Mouse (Mus musculus) limb, embryonic 12.5 days (tissue): ENCODE data around the gene Hist1h2bf. TPM values are rescaled to one million over a fixed set of nuclear protein-coding genes. Genes with fewer than 3 reads are reported as not detected.
"Not testable (repeated sequence)": the region's sequence is repeated elsewhere in the genome, so short reads cannot be mapped to it uniquely, and the experiment has no call there.

Experiments
- ATAC-seq: fragments of 200-750 bp; cut with Nextera tagmentation; 2 replicates; pipeline ENCODE4 v1.8.0; 2017; ENCODE audit warnings: low read depth, moderate TSS enrichment; ENCODE audit not compliant: insufficient number of reproducible peaks, insufficient read depth, low FRiP score, low TSS enrichment
- H3K27ac ChIP-seq: fragments of 300-500 bp; sonication (generic); 2 replicates; pipeline ENCODE4 v1.5.1; 2016; ENCODE audit warnings: mild to moderate bottlenecking, moderate library complexity
- H3K27me3 ChIP-seq: fragments of 300-500 bp; sonication (generic); 2 replicates; pipeline ENCODE4 v1.6.1; 2016; ENCODE audit warnings: mild to moderate bottlenecking, moderate library complexity
- H3K36me3 ChIP-seq: fragments of 300-500 bp; sonication (generic); 2 replicates; pipeline ENCODE4 v1.6.1; 2016; ENCODE audit warnings: mild to moderate bottlenecking, moderate library complexity
- H3K4me1 ChIP-seq: fragments of 300-500 bp; sonication (generic); replicated peaks from 2 replicates; pipeline ENCODE4 v1.6.1; 2016
- H3K4me2 ChIP-seq: fragments of 300-500 bp; sonication (generic); 2 replicates; pipeline ENCODE4 v1.6.1; 2016; ENCODE audit warnings: mild to moderate bottlenecking, moderate library complexity
- H3K4me3 ChIP-seq: fragments of 300-500 bp; sonication (generic); replicated peaks from 2 replicates; pipeline ENCODE4 v1.5.1; 2016; ENCODE audit warnings: mild to moderate bottlenecking
- H3K9ac ChIP-seq: fragments of 300-500 bp; sonication (generic); replicated peaks from 2 replicates; pipeline ENCODE4 v1.6.1; 2016; ENCODE audit warnings: mild to moderate bottlenecking, moderate library complexity
- H3K9me3 ChIP-seq: fragments of 300-500 bp; sonication (generic); 2 replicates; pipeline ENCODE4 v1.6.1; 2016; ENCODE audit warnings: mild to moderate bottlenecking, moderate library complexity
- WGBS: fragments of 180-500 bp; shearing (Covaris S2); methylation state at CpG from one replicate; pipeline ENCODE4 v1.1.7; 2016; 5-methylcytosine and 5-hydroxymethylcytosine counted together
- polyA plus RNA-seq: library from polyadenylated mRNA; unstranded; fragments of >200 nt; fragmentation: Nextera tagmentation; extraction: Ambion mirVana; gene quantifications from 2 replicates; pipeline ENCODE4 v1.2.1, GENCODE M21; 2016

Hist1h2bf gene
- polyA plus RNA-seq, 1 experiment from 2014 or later = 21.2 TPM

- no peak for ATAC-seq
- Histone ChIP-seq H3K9me3 (no peaks in the 10 kb centered on the region), H3K4me2 (peak overlapping the region; percentile 55), H3K27me3 (no peaks in the 10 kb centered on the region), H3K4me3 (peak overlapping the region; percentile 46), H3K4me1 (peaks cover 5% of the 10 kb centered on the region), H3K27ac (peak overlapping the region; percentile 96), H3K9ac (peak overlapping the region; percentile 2; the same call in 1 of the 2 replicates), H3K36me3 (no peaks in the 10 kb centered on the region)
- WGBS = 59% methylated on average over 8 of the region's 8 CpGs
These were observed 21.8 kb downstream of the Hist1h2bf start for GRCm38 (mm10) chr13:23551931-23552914.

GRCm38 (mm10) chr13:23551146-23551834 is 22.7 kb downstream of the Hist1h2bf start, which contains the start of gene Hist1h4f:
Hist1h4f (minus strand) TSS chr13:23551648.
- not testable (repeated sequence) for H3K36me3 ChIP-seq, H3K27me3 ChIP-seq, H3K9me3 ChIP-seq, H3K4me1 ChIP-seq
- under 1% methylated on average over 47 of the region's 47 CpGs for WGBS
- H3K4me2 ChIP-seq = peak within 1 kb of the TSS; percentile 55
- peak within 1 kb of the TSS; percentile 54 for H3K9ac ChIP-seq
- peak within 1 kb of the TSS; percentile 96 for H3K27ac ChIP-seq
- peak; percentile 87 for ATAC-seq
- peak within 1 kb of the TSS; percentile 46 for H3K4me3 ChIP-seq

- whole genome bisulfite sequencing = 4% methylated on average over 3 of the region's 3 CpGs
- H3K27me3 ChIP-seq = no peaks in the 10 kb centered on the region
- no peak for ATAC-seq
- H3K27ac ChIP-seq = peak overlapping the region; percentile 96
- no peaks in the 10 kb centered on the region for H3K36me3 ChIP-seq
- H3K4me3 ChIP-seq = peak overlapping the region; percentile 46
- peaks cover 5% of the 10 kb centered on the region; the same call in 1 of the 2 replicates for H3K4me1 ChIP-seq
- H3K9ac ChIP-seq = peak overlapping the region; percentile 54
- H3K4me2 ChIP-seq = peak overlapping the region; percentile 55
- no peaks in the 10 kb centered on the region for H3K9me3 ChIP-seq
These were observed 23.2 kb downstream of the Hist1h2bf start for GRCm38 (mm10) chr13:23550761-23551145.

- no peak overlapping the region for H3K4me2 ChIP-seq
- no peak overlapping the region for H3K9ac ChIP-seq
- H3K9me3 ChIP-seq = no peaks in the 10 kb centered on the region
- peaks cover 10% of the 10 kb centered on the region; the same call in 1 of the 2 replicates for H3K4me1 ChIP-seq
- H3K4me3 ChIP-seq = no peak overlapping the region
- ATAC-seq = no peak
- H3K27ac ChIP-seq = peak overlapping the region; percentile 73
- H3K36me3 ChIP-seq = no peaks in the 10 kb centered on the region
- 81% methylated on average over 5 of the region's 5 CpGs for WGBS
- H3K27me3 ChIP-seq = no peaks in the 10 kb centered on the region
These were observed 27.3 kb downstream of the Hist1h2bf start for GRCm38 (mm10) chr13:23546694-23547093.

GRCm38 (mm10) chr13:23544787-23545120 is 29.2 kb downstream of the Hist1h2bf start:
- H3K27me3 ChIP-seq, H3K9me3 ChIP-seq, H3K36me3 ChIP-seq, ATAC-seq, H3K4me1 ChIP-seq: not testable (repeated sequence)
- H3K9ac ChIP-seq = peak overlapping the region; percentile 65
- peak overlapping the region; percentile 45 for H3K4me3 ChIP-seq
- WGBS = 0% methylated on average over 11 of the region's 14 CpGs
- H3K27ac ChIP-seq = peak overlapping the region; percentile 94
- H3K4me2 ChIP-seq = peak overlapping the region; percentile 71

GRCm38 (mm10) chr13:23543965-23544786 is 29.8 kb downstream of the Hist1h2bf start, which contains the start of gene Hist1h3f:
Hist1h3f (plus strand) TSS chr13:23544052.
- Histone ChIP-seq H3K27me3 (no peaks in the 10 kb centered on the region), H3K9ac (peak within 1 kb of the TSS; percentile 70), H3K36me3 (no peaks in the 10 kb centered on the region), H3K4me2 (peak within 1 kb of the TSS; percentile 71), H3K27ac (peak within 1 kb of the TSS; percentile 94), H3K4me1 (0 out of 2 replicates have a peak, but pooled peaks cover 5% of the 10 kb centered on the region), H3K9me3 (no peaks in the 10 kb centered on the region), H3K4me3 (peak within 1 kb of the TSS; percentile 46)
- under 1% methylated on average over 33 of the region's 45 CpGs for WGBS
- peak; percentile 88 for ATAC-seq

- peak within 1 kb of the TSS; percentile 71 for H3K4me2 ChIP-seq
- H3K27ac ChIP-seq = peak within 1 kb of the TSS; percentile 94
- not testable (repeated sequence) for H3K27me3 ChIP-seq, H3K9me3 ChIP-seq, H3K36me3 ChIP-seq, H3K4me1 ChIP-seq
- ATAC-seq = peak; percentile 95
- H3K4me3 ChIP-seq = peak within 1 kb of the TSS; percentile 46
- peak within 1 kb of the TSS; percentile 70 for H3K9ac ChIP-seq
- WGBS = under 1% methylated on average over 41 of the region's 42 CpGs
These were observed 30.9 kb downstream of the Hist1h2bf start, which contains the start of gene Hist1h2bh for GRCm38 (mm10) chr13:23542999-23543607. Hist1h2bh (minus strand) TSS chr13:23543392.

- peak overlapping the region; percentile 71 for H3K4me2 ChIP-seq
- not testable (repeated sequence) for H3K27me3 ChIP-seq, H3K9me3 ChIP-seq, H3K36me3 ChIP-seq, ATAC-seq
- peak overlapping the region; percentile 92 for H3K27ac ChIP-seq
- WGBS = 8% methylated on average over 3 of the region's 3 CpGs
- H3K4me1 ChIP-seq = peaks cover 13% of the 10 kb centered on the region
- peak overlapping the region; percentile 46 for H3K4me3 ChIP-seq
- peak overlapping the region; percentile 70 for H3K9ac ChIP-seq
These were observed 31.6 kb downstream of the Hist1h2bf start for GRCm38 (mm10) chr13:23542225-23542980.

GRCm38 (mm10) chr13:23541497-23541896 is 32.5 kb downstream of the Hist1h2bf start:
- Histone ChIP-seq H3K9ac (no peak overlapping the region), H3K4me3 (no peak overlapping the region), H3K4me1 (peaks cover 21% of the 10 kb centered on the region), H3K36me3 (no peaks in the 10 kb centered on the region), H3K27ac (no peak overlapping the region), H3K4me2 (peak overlapping the region; percentile 71), H3K27me3 (no peaks in the 10 kb centered on the region), H3K9me3 (no peaks in the 10 kb centered on the region)
- WGBS = 79% methylated on average over 3 of the region's 3 CpGs
- ATAC-seq = no peak

GRCm38 (mm10) chr13:23539821-23540220 is 34.2 kb downstream of the Hist1h2bf start:
- H3K27ac ChIP-seq, H3K4me2 ChIP-seq, H3K9me3 ChIP-seq, H3K9ac ChIP-seq, H3K4me3 ChIP-seq, H3K27me3 ChIP-seq, ATAC-seq, H3K36me3 ChIP-seq: not testable (repeated sequence)
- 60% methylated on average over 1 of the region's 1 CpGs for WGBS
- peaks cover 25% of the 10 kb centered on the region for H3K4me1 ChIP-seq
